Mouse (Mus musculus) limb, embryonic 14.5 days (tissue): ENCODE measurements at regions not wholly inside any gene's neighbourhood (a gene's known extent, or its start where the extent isn't known, plus 50 kb on each side); places are given as distances from the start of the nearest gene placed in this dataset.

ENCODE experiments used
- ATAC-seq: fragments of 200-750 bp; cut with Nextera tagmentation; 2 replicates; pipeline ENCODE4 v1.8.0; 2017; ENCODE audit warnings: low read depth, moderate number of reproducible peaks, moderate TSS enrichment; ENCODE audit not compliant: low FRiP score
- DNase-seq: peaks from one replicate; pipeline ENCODE4 v3.0.0-alpha.2; 2015; ENCODE audit warnings: low spot score
- H3K27ac ChIP-seq: fragments of 300-500 bp; sonication (generic); replicated peaks from 2 replicates; pipeline ENCODE4 v1.5.1; 2014; ENCODE audit warnings: low read depth, mild to moderate bottlenecking, low read length, moderate library complexity, mixed read lengths
- H3K27me3 ChIP-seq: fragments of 300-500 bp; sonication (generic); 2 replicates; pipeline ENCODE4 v1.6.1; 2014; ENCODE audit warnings: low read length, mixed read lengths; ENCODE audit not compliant: control insufficient read depth, insufficient read depth
- H3K36me3 ChIP-seq: fragments of 300-500 bp; sonication (generic); 2 replicates; pipeline ENCODE4 v1.6.1; 2014; ENCODE audit warnings: mild to moderate bottlenecking, low read length, moderate library complexity, mixed read lengths; ENCODE audit not compliant: control insufficient read depth, insufficient read depth
- H3K4me1 ChIP-seq: fragments of 300-500 bp; sonication (generic); 2 replicates; pipeline ENCODE4 v1.6.1; 2014; ENCODE audit warnings: antibody characterized with exemption, low read length, mixed read lengths; ENCODE audit not compliant: control insufficient read depth, insufficient read depth
- H3K4me2 ChIP-seq: fragments of 300-500 bp; sonication (generic); replicated peaks from 2 replicates; pipeline ENCODE4 v1.6.1; 2014; ENCODE audit warnings: low read depth, mild to moderate bottlenecking, low read length, moderate library complexity; ENCODE audit not compliant: severe bottlenecking
- H3K4me3 ChIP-seq: fragments of 300-500 bp; sonication (generic); replicated peaks from 2 replicates; pipeline ENCODE4 v1.5.1; 2014; ENCODE audit warnings: low read length
- H3K9ac ChIP-seq: fragments of 300-500 bp; sonication (generic); 2 replicates; pipeline ENCODE4 v1.6.1; 2014; ENCODE audit warnings: mild to moderate bottlenecking, low read depth, low read length, moderate library complexity; ENCODE audit not compliant: severe bottlenecking
- H3K9me3 ChIP-seq: fragments of 300-500 bp; sonication (generic); 2 replicates; pipeline ENCODE4 v1.6.1; 2016; ENCODE audit warnings: low read length; ENCODE audit not compliant: control insufficient read depth
- POLR2A ChIP-seq: fragments of 200-500 bp; IDR thresholded peaks from 2 replicates; pipeline ENCODE4 v1.8.0; 2012; ENCODE audit warnings: inconsistent platforms, mild to moderate bottlenecking, moderate library complexity, borderline replicate concordance; ENCODE audit not compliant: insufficient read depth, insufficient read length; ENCODE audit errors: extremely low read depth
- WGBS: fragments of 180-500 bp; shearing (Covaris S2); extraction: QIAGEN DNeasy Blood & Tissue Kit; methylation state at CpG from one replicate; pipeline ENCODE4 v1.1.7; 2014; 5-methylcytosine and 5-hydroxymethylcytosine counted together

DNA sequence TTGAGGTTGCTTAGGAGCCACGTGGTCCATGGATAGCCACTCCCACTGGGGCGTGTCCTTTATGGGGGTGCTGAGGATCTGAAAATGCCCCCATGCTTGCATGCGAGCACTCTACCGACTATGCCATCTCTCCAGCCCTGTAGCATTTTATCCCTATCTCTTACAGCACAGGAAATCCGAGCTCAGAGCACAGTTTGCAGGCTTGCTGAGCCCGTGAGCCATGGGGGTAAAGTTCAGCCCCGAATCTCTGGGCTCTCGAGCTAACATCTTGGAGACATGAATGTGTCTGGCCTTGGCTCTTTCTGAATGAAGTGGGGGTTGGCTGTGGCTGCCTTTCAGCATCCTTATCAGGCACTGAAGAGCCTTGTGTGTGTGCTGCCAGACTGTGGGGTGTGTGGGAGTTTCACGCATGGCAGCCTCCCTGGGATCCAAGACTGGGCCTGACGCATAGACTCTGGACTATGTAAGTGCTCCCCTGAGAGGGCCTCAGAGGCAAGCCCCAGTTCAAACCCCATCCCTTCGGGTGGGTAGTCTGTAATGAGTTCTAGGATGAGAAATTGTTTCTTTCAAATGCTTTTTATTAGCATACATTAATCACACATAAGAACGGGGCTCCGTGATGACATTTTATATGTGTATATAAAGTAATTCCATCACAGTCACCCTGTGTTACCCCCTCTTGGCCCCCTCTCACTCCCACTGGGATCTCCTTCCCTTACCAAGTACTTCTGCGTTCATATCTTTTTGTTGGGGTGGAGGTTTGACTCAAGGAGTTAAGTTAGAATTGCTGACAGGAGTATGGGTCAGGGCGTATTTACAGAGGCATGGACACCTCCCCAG lies 80.1 kb upstream of the S1pr3 start:
- Histone ChIP-seq H3K27ac (peak overlapping the region; percentile 53), H3K4me2 (no peak overlapping the region), H3K9ac (no peak overlapping the region), H3K36me3 (no peaks in the 10 kb centered on the region), H3K4me3 (no peak overlapping the region), H3K4me1 (peaks cover 29% of the 10 kb centered on the region), H3K27me3 (no peaks in the 10 kb centered on the region), H3K9me3 (no peaks in the 10 kb centered on the region)
- TF ChIP-seq POLR2A: no peak
- ATAC-seq: no peak
- WGBS: 34% methylated on average over 15 of the region's 15 CpGs
- DNase-seq: peak; percentile 59

DNA sequence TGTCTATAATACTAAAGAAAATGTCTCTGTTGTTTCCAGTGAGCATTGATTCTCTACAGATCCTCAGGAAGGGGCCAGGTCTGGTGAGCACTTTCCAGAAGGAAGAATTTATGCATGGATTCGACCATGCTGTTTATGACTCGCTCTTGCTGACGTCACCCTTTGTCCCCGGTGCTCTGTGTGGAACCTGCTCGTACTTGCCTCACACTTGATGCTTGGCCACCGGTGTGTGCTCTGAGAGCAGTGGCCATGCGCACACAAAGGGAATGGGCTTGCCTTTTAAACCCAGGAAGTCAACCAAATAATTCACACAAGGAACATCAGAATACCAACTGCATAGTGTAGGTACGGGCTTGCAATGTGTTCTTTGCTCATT lies 79.5 kb upstream of the S1pr3 start:
- WGBS: 48% methylated on average over 8 of the region's 8 CpGs

DNA sequence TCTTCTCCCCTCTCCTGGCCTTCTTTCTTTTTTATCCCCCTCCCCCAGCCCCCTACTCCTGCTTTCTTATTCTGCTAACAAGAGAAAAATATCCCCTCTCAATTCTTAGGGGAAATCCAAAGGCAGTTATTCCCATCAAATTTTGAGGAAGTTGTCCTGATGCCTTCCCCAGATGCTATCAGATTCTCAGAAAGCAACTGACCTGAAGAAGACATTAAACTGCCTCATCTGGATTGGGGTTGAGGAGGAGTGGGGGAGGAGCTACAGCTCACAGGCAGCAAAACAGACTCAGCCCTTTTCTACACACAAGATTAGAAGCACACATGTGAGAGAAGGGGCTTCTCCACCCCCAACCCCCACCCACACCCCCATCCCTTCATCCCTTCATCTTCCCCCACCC lies 78.7 kb upstream of the S1pr3 start:
- Histone ChIP-seq H3K27me3 (no peaks in the 10 kb centered on the region), H3K9me3 (no peaks in the 10 kb centered on the region), H3K4me1 (peaks cover 29% of the 10 kb centered on the region), H3K9ac (no peak overlapping the region), H3K36me3 (no peaks in the 10 kb centered on the region), H3K4me2 (no peak overlapping the region), H3K4me3 (no peak overlapping the region), H3K27ac (0 out of 2 replicates have a peak overlapping the region, but pooled peaks have one; percentile 13)
- DNase-seq: peak; percentile 38
- ATAC-seq: no peak
- TF ChIP-seq POLR2A: no peak

More for the DNA sequence above, 79.5 kb upstream of the S1pr3 start:
- Histone ChIP-seq H3K27me3 (no peaks in the 10 kb centered on the region), H3K27ac (peak overlapping the region; percentile 53), H3K9ac (no peak overlapping the region), H3K4me1 (peaks cover 29% of the 10 kb centered on the region), H3K36me3 (no peaks in the 10 kb centered on the region), H3K9me3 (no peaks in the 10 kb centered on the region), H3K4me3 (no peak overlapping the region), H3K4me2 (no peak overlapping the region)
- TF ChIP-seq POLR2A: no peak
- ATAC-seq (no peak), DNase-seq (peak; percentile 31)

- ATAC-seq (peak; percentile 84), DNase-seq (peak; percentile 71)
- peak overlapping the region; percentile 78 for H3K27ac ChIP-seq
- 39% methylated on average over 7 of the region's 7 CpGs for WGBS
- no peaks in the 10 kb centered on the region for H3K36me3 ChIP-seq
- H3K27me3 ChIP-seq: no peaks in the 10 kb centered on the region
- H3K4me2 ChIP-seq: no peak overlapping the region
- TF ChIP-seq POLR2A: no peak
- peaks cover 25% of the 10 kb centered on the region for H3K4me1 ChIP-seq
- H3K4me3 ChIP-seq: no peak overlapping the region
- H3K9ac ChIP-seq: no peak overlapping the region
- no peaks in the 10 kb centered on the region for H3K9me3 ChIP-seq
These were observed 76.2 kb upstream of the S1pr3 start for GRCm38 (mm10) chr13:51332271-51332670.

DNA sequence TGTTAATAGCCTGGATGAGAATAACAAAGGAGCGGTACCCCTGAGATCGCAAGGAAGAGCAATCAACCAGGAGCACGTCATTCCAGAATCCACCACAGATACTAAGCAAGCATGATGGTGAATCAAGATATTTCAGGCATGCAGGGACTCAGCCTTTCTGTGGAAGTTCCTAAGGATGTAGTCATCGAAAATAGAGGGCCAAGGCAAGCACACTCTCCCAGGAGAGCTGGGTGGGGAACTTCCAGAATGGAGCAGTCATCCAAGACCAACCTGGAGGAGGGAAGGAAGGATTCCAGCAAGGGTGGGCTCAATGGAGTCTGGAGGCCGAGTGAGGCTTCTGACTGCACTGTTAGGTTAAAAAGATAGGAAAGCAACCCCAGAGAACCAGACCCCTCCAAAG lies 75.0 kb upstream of the S1pr3 start:
- H3K4me1 ChIP-seq: peaks cover 18% of the 10 kb centered on the region
- no peak for DNase-seq
- no peaks in the 10 kb centered on the region for H3K9me3 ChIP-seq
- no peak overlapping the region for H3K4me3 ChIP-seq
- ATAC-seq: no peak
- no peaks in the 10 kb centered on the region for H3K36me3 ChIP-seq
- H3K27me3 ChIP-seq: no peaks in the 10 kb centered on the region
- TF ChIP-seq POLR2A: no peak
- no peak overlapping the region for H3K9ac ChIP-seq
- WGBS: 92% methylated on average over 5 of the region's 5 CpGs
- H3K4me2 ChIP-seq: no peak overlapping the region
- H3K27ac ChIP-seq: no peak overlapping the region

DNA sequence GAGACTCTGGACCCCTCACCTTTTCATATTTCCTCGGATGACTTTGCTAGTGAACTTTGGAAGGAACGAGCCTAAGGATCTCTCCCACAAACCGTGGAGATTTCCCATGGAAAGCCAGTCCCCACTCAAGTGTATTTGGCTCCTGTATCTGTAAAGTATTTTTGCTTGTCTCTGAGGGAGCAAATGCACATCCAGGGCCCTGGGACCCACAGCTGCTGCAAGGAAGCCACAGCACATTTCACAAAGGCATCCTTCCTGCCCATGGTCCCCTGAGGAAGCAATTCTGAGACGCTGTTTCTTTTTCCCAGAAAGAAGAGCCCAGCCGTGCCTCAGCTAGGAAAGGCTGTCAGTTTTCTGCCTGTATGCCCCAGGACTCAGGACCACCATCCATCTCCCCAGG lies 71.7 kb upstream of the S1pr3 start:
- 69% methylated on average over 5 of the region's 5 CpGs for WGBS
- no peaks in the 10 kb centered on the region for H3K27me3 ChIP-seq
- H3K9me3 ChIP-seq: no peaks in the 10 kb centered on the region
- H3K9ac ChIP-seq: no peak overlapping the region
- ATAC-seq (no peak), DNase-seq (no peak)
- H3K4me2 ChIP-seq: no peak overlapping the region
- no peaks in the 10 kb centered on the region for H3K36me3 ChIP-seq
- no peak overlapping the region for H3K27ac ChIP-seq
- H3K4me3 ChIP-seq: no peak overlapping the region
- no peak for TF ChIP-seq POLR2A
- peaks cover 9% of the 10 kb centered on the region for H3K4me1 ChIP-seq
